Mouse (Mus musculus): ENCODE measurements around the gene Podxl2.
A peak's percentile ranks its signal among the peaks of the same experiment; 100 is the strongest.

Gene Podxl2

GRCm38 (mm10) chr6:88794561-88794971, 80.3 kb downstream of the Podxl2 start:
- DNase-seq: no peak

- no peak for DNase-seq
Measured at GRCm38 (mm10) chr6:88793872-88794271, 81.0 kb downstream of the Podxl2 start.

GRCm38 (mm10) chr6:88793243-88793642, 81.6 kb downstream of the Podxl2 start:
- DNase-seq: peak; percentile 57
